Mouse (Mus musculus) erythroid progenitor cell, adult 5-6 weeks (primary cell): Measurements from ENCODE around the gene Prss30. TPM values are rescaled to one million over a fixed set of nuclear protein-coding genes. Genes with fewer than 3 reads are reported as not detected.

ENCODE experiments used
- ATAC-seq: replicated peaks from 2 replicates; pipeline ENCODE4 v1.8.0; 2016; ENCODE audit warnings: moderate number of reproducible peaks, mild to moderate bottlenecking, moderate TSS enrichment, inconsistent platforms; ENCODE audit not compliant: poor library complexity, low FRiP score, severe bottlenecking
- total RNA-seq, 2 experiments: library from RNA; stranded (forward) in 1 of 2; stranded (reverse) in 1 of 2; fragments of 150-400 nt in 1 of 2; fragments of 186-747, 209-891 nt in 1 of 2; gene quantifications; 2 replicates each; pipeline versions ENCODE4 v1.2.3 to v1.2.4; 2015 to 2017; ENCODE audit warnings: low replicate concordance in 2 of 2

The Prss30 gene
- total RNA-seq (2015; ENCODE audit: low replicate concordance) (0.84 TPM in 1 of 2 replicates, not detected in the other), total RNA-seq (2017; ENCODE audit: low replicate concordance) (not detected in 2 replicates)

DNA sequence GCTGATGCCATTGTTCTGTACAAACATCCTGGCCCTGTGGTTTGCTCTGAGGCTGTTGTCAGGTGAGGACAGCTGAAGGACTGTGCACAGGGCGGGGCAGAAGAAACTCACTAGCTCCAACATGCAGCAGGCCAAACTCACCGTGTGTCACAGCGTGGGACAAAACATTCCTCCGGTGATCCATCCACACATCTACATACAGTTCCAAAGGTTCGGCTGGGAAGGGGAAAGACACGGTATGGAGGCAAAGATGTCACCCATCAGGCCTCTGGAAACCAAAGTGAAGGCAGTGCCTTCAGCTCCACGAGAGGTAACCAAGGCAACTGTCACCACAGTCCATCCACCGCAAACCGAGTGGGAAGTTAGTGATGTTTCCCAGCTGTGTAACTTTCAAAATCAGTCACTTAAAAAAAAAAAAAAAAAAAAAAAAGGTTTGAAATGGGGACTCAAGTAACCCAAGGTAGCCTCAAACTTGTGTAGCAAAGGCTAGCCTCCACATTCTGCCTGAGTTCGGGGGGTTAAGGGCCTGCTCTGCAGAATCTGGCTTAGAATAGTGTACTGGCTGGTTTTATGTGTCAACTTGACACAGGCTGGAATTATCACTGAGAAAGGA is at the start of gene Prss30:
TSS of gene Prss30 (minus strand) at position 270 of the 613 bp plus-strand sequence.
- no peak for ATAC-seq

DNA sequence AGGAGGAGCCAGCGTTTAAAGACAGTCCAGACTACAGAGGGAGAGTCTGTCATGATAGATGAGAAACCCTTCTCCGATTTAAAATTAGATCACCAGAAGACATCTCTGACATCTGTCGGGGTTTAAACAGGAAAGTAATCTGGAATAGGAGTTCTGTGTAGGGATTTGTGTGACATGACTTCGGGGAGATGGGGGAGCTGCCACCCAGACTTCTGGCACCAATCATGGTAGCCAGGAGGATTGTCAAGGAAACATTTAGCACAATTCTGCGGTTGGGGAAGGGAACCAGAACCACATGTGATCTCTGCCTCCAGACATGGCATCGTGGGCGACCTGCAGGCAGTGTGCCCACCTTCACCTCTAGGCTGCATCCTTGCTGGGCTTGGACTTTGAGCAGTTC is 49.1 kb upstream of the Prss30 start:
- ATAC-seq, result no peak

DNA sequence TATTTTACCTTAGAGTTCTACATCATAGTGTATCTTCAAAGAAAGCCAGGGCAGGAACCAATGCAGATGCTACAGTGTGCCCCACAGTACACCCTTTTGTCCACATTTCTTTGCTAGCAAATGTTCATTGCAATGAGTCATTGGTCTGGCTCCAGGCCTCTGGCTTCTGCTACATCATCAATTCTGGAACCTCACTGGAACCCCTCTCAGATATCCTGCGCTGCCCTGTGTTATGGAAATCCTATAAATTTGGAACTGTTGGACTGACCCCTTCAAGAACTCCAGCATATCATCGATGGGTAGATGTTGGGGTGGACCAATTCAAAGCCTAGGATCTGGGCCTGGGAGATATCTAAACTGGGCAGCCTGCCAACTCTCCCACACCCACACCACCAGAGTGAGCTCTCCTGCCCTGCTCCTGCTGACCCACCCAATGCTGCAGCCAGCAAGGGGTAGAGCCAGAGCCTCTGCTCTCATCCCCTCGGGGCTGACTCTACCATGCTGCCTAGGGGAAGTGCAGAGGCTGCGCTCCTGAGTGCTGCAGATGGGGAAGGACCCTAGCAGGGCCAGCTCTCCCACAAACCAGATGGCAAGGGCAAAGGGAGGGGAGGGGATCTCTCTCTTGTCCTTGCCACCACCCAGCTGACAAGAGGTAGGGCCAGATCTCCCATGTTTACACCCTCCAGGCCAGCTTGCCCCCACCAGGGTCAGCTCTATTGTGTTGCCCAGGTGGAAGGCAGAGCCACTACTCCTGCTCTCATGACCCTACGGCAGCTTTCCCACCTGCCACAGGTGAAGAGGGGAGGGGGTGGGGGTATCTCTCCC is 41.2 kb upstream of the Prss30 start:
- peak; percentile 98 for ATAC-seq

DNA sequence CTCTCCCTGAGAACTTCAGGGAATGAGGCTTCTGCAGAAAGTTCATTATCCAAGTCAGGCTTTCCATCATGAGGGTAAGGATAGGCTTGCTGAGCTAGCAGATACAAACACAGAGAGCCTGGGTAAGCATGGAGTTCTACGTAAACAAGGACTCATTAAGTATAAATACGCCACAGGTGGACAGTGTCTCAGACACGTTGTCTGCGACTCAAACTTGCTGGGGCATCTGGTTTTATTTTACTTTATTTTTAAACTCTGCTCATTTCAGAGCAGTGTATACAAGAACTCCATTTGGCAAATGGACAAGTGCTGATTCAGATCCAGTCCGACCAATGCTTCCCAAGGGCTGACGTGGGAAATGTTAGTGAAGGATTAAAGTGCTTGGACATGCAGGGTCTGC is 40.3 kb upstream of the Prss30 start:
- no peak for ATAC-seq

- ATAC-seq, result peak; percentile 79; the same call in 1 of the 2 replicates
These were observed 35.4 kb upstream of the Prss30 start for GRCm38 (mm10) chr17:24015727-24016126.

GRCm38 (mm10) chr17:24014433-24014965 is 34.1 kb upstream of the Prss30 start:
- no peak for ATAC-seq

DNA sequence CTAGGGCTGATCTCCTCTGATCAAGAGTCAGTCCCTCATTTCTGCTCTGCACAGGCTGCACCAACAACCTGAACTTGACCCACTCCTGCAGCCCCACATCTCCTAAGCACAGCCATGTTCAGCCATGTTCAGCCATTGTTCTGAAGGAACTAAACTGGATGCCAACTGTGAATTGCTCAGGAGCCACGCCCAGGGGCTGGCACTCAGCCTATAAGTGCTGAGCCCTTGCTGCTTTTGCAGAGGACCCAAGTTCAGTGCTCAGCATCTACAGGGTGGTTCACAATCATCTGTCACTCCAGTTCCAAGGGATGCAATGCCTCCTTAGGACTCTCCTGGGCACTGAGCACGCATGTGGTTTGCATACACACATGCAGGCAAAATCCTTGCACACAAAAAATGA is 32.6 kb upstream of the Prss30 start:
- ATAC-seq, result no peak

DNA sequence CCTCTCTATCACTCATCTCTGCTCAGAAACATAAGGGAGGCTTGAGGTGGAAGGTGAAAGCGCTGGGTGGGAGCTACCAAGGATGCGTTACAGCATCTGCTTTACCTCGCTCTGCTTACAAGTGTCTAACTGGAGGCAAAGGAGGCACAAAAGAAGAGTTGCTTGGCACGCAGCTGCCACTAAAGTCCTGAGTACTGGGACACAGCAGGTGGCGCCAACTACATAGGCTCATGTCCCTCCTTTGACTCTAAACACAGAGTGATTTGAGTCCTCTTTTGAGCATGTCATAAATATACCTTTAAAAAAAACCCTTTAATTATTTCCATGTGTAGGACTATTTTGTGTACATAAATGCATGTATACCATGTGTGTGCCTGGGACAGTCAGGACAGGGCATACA is 29.3 kb upstream of the Prss30 start:
- no peak for ATAC-seq

- ATAC-seq, result no peak
These were observed 27.7 kb upstream of the Prss30 start for GRCm38 (mm10) chr17:24008105-24008504.

GRCm38 (mm10) chr17:24007391-24007790 is 27.0 kb upstream of the Prss30 start:
- ATAC-seq, result no peak

GRCm38 (mm10) chr17:24006930-24007329 is 26.6 kb upstream of the Prss30 start:
- no peak for ATAC-seq

- ATAC-seq, result no peak
These were observed 24.7 kb upstream of the Prss30 start for GRCm38 (mm10) chr17:24005049-24005448.

GRCm38 (mm10) chr17:24004071-24004665 is 23.8 kb upstream of the Prss30 start:
- no peak for ATAC-seq

GRCm38 (mm10) chr17:24000404-24000803 is 20.0 kb upstream of the Prss30 start:
- ATAC-seq, result no peak

- no peak for ATAC-seq
These were observed 18.0 kb upstream of the Prss30 start for GRCm38 (mm10) chr17:23998383-23998782.

DNA sequence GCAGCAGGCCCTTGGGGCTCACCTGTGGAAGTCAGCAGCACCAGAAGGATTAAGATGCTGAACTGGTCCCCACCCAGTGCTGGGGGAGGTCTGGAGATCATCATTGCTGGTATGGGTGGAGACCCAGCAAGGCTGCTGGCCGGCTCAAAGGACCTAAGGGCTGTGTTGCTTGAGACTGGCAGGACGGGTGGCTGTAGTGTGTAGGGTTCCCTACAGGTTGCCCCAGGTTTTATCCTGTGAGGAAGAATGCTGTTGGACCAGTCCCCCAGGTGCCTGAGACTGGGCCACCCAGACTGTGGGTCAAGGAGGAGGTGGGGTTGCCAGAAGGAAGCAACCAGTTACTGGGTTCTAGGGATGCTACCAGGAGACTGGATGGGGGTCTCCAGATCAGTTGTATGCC is 17.5 kb upstream of the Prss30 start, which contains the start of gene Prss22:
TSS of gene Prss22 (minus strand) at position 200 of the 400 bp plus-strand sequence.
- no peak for ATAC-seq

DNA sequence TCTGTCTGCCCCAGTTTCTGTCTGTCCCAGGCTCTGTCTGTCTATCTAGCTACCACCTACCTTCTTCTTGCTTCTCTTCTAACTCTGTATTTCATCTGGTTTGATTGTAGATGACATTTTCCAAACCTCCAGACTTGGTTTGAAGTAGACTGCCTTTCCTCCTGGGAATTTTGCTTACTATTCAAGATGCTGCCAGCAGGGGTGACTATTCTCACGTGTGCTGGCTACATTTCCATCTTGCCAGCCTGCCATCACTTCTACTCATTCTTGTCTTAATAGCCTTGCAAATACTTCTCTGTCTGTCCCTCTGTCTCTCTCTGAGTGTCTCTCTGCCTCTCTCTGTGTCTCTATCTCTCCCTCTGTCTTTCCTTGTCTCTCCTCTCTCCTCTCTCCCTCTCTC is 15.1 kb upstream of the Prss30 start:
- no peak for ATAC-seq

DNA sequence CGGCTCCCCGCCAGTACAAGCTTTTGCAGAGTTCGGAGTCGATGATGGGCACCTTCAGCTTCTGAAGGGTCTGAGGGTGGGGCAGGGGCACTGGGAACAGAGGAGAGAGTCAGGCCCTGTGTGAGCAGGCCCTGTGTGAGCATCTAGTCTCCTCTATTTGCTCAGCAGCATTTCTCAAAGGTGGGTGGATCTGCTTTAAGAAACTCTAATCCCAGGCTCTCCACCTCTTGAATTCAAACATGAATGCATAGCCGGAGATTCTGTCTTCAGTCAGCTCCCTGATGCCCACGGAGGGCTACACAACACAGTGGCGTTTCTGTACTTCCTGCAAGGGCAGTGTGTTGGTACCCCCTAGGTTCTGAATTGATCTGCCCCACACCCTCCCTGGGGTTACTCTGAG is 14.3 kb upstream of the Prss30 start:
- ATAC-seq, result no peak

GRCm38 (mm10) chr17:23993559-23994428 is 13.4 kb upstream of the Prss30 start:
- ATAC-seq, result peak; percentile 48
